In genomic region chr2:43005686-43006085, GRCm38 (mm10) we compare ENCODE assay signal across 23 mouse cellular contexts.
DNase-seq lines count a peak whose midpoint lies in the region; ATAC-seq and TF ChIP-seq lines count a peak whose summit lies in the region.
"Had no signal": no experiment of that assay in that cellular context is flagged by ENCODE, and none has a peak within 500 bp of the region (broad histone marks: within the 10 kb centered on the region; RNA-seq: fewer than 3 reads in every experiment).

No protein-coding gene starts in this region.

- no peak overlapping the region for H3K4me3 ChIP-seq in forebrain, embryonic 10.5 days
- no peak overlapping the region for H3K4me3 ChIP-seq in forebrain, embryonic 13.5 days
- H3K4me3 ChIP-seq in midbrain, embryonic 14.5 days (replicated peaks; ENCODE audit: low read depth, low read length): no peak overlapping the region
- no peak overlapping the region for H3K4me3 ChIP-seq in midbrain, embryonic 13.5 days (replicated peaks)
- no peak overlapping the region for H3K4me3 ChIP-seq in forebrain, postnatal 0 days (ENCODE audit: low read depth, low read length)
- H3K4me3 ChIP-seq: embryonic facial prominence, embryonic 15.5 days; heart, embryonic 10.5 days; neural tube, embryonic 12.5 days had no signal

- H3K27ac ChIP-seq in forebrain, embryonic 10.5 days: peak overlapping the region; percentile 40; the same call in 1 of the 2 replicates
- H3K27ac ChIP-seq in forebrain, embryonic 13.5 days: no peak overlapping the region
- no peak overlapping the region for H3K27ac ChIP-seq in midbrain, embryonic 14.5 days (replicated peaks; ENCODE audit: low read depth, low read length)
- no peak overlapping the region for H3K27ac ChIP-seq in midbrain, embryonic 13.5 days
- H3K27ac ChIP-seq in forebrain, postnatal 0 days (ENCODE audit: low read depth, low read length): no peak overlapping the region
- H3K27ac ChIP-seq: embryonic facial prominence, embryonic 15.5 days; heart, embryonic 10.5 days; neural tube, embryonic 12.5 days had no signal

- no peak for DNase-seq in forebrain, embryonic 10.5 days (ENCODE audit: extremely low spot score, low spot score)
- DNase-seq in midbrain, embryonic 14.5 days: peak; percentile 53
- peak; percentile 27 for DNase-seq in forebrain, postnatal 0 days
- DNase-seq in spleen, postnatal 10 days (ENCODE audit: low spot score in 2 of 2): no peak
- DNase-seq: adrenal gland, postnatal 14 days; cerebellum, adult 11 months; cerebellum, adult 9-11 months; gastrocnemius, postnatal 10 days; heart, postnatal 4 days; kidney, postnatal 36 days; layer of hippocampus, postnatal 36 days; liver, postnatal 0 days; lung, postnatal 10 days; right cerebral cortex, postnatal 25 days; spleen, adult 18-20 months; thymus, postnatal 14 days had no signal

- H3K9me3 ChIP-seq in forebrain, embryonic 10.5 days: no peaks in the 10 kb centered on the region
- no peaks in the 10 kb centered on the region for H3K9me3 ChIP-seq in forebrain, embryonic 13.5 days (replicated peaks)
- no peaks in the 10 kb centered on the region for H3K9me3 ChIP-seq in midbrain, embryonic 14.5 days (ENCODE audit: control insufficient read depth, low read length)
- H3K9me3 ChIP-seq in midbrain, embryonic 13.5 days: no peaks in the 10 kb centered on the region
- H3K9me3 ChIP-seq in forebrain, postnatal 0 days (ENCODE audit: low read length): no peaks in the 10 kb centered on the region
- H3K9me3 ChIP-seq: embryonic facial prominence, embryonic 15.5 days; heart, embryonic 10.5 days; neural tube, embryonic 12.5 days had no signal

- no peak overlapping the region for H3K4me2 ChIP-seq in forebrain, embryonic 13.5 days
- H3K4me2 ChIP-seq in midbrain, embryonic 14.5 days (ENCODE audit: low read length): no peak overlapping the region
- no peak overlapping the region for H3K4me2 ChIP-seq in midbrain, embryonic 13.5 days (replicated peaks)
- H3K4me2 ChIP-seq in forebrain, postnatal 0 days (ENCODE audit: low read depth): no peak overlapping the region
- H3K4me2 ChIP-seq: embryonic facial prominence, embryonic 15.5 days; neural tube, embryonic 12.5 days had no signal

- no peak for ATAC-seq in forebrain, embryonic 13.5 days
- ATAC-seq in midbrain, embryonic 14.5 days (ENCODE audit: low FRiP score, low TSS enrichment): no peak
- ATAC-seq in midbrain, embryonic 13.5 days: no peak
- peak; percentile 29; the same call in 1 of the 2 replicates for ATAC-seq in forebrain, postnatal 0 days
- no peak for ATAC-seq in CD4-positive, CD25-positive, alpha-beta regulatory T cell, adult 4 months
- ATAC-seq: intestine, postnatal 0 days; liver, postnatal 0 days had no signal

- H3K27me3 ChIP-seq in forebrain, embryonic 10.5 days (ENCODE audit: poor library complexity, severe bottlenecking): no peaks in the 10 kb centered on the region
- H3K27me3 ChIP-seq in forebrain, embryonic 13.5 days: no peaks in the 10 kb centered on the region
- H3K27me3 ChIP-seq in midbrain, embryonic 14.5 days (ENCODE audit: control insufficient read depth, insufficient read depth, low read length): no peaks in the 10 kb centered on the region
- H3K27me3 ChIP-seq in midbrain, embryonic 13.5 days: no peaks in the 10 kb centered on the region
- H3K27me3 ChIP-seq in forebrain, postnatal 0 days (ENCODE audit: insufficient read depth, low read length): no peaks in the 10 kb centered on the region
- H3K27me3 ChIP-seq: embryonic facial prominence, embryonic 15.5 days; neural tube, embryonic 12.5 days had no signal

- H3K36me3 ChIP-seq in forebrain, embryonic 10.5 days (replicated peaks): no peaks in the 10 kb centered on the region
- no peaks in the 10 kb centered on the region for H3K36me3 ChIP-seq in forebrain, embryonic 13.5 days (ENCODE audit: poor library complexity, severe bottlenecking)
- H3K36me3 ChIP-seq in midbrain, embryonic 14.5 days (ENCODE audit: control insufficient read depth, insufficient read depth, low read length): no peaks in the 10 kb centered on the region
- no peaks in the 10 kb centered on the region for H3K36me3 ChIP-seq in midbrain, embryonic 13.5 days
- no peaks in the 10 kb centered on the region for H3K36me3 ChIP-seq in forebrain, postnatal 0 days (ENCODE audit: insufficient read depth)
- H3K36me3 ChIP-seq: embryonic facial prominence, embryonic 15.5 days; heart, embryonic 10.5 days; neural tube, embryonic 12.5 days had no signal

- peaks cover 31% of the 10 kb centered on the region for H3K4me1 ChIP-seq in forebrain, embryonic 10.5 days
- peaks cover 16% of the 10 kb centered on the region; the same call in 1 of the 2 replicates for H3K4me1 ChIP-seq in forebrain, embryonic 13.5 days
- peaks cover 6% of the 10 kb centered on the region; the same call in 1 of the 2 replicates for H3K4me1 ChIP-seq in midbrain, embryonic 14.5 days (ENCODE audit: control insufficient read depth, insufficient read depth, low read length)
- H3K4me1 ChIP-seq in midbrain, embryonic 13.5 days (replicated peaks): 0 out of 2 replicates have a peak, but pooled peaks cover 4% of the 10 kb centered on the region
- 0 out of 2 replicates have a peak, but pooled peaks cover 5% of the 10 kb centered on the region for H3K4me1 ChIP-seq in forebrain, postnatal 0 days (ENCODE audit: insufficient read depth)
- H3K4me1 ChIP-seq: embryonic facial prominence, embryonic 15.5 days; heart, embryonic 10.5 days; neural tube, embryonic 12.5 days had no signal

- no peak overlapping the region for H3K9ac ChIP-seq in forebrain, embryonic 13.5 days
- H3K9ac ChIP-seq in midbrain, embryonic 14.5 days (replicated peaks; ENCODE audit: low read length): no peak overlapping the region
- H3K9ac ChIP-seq in midbrain, embryonic 13.5 days (replicated peaks): no peak overlapping the region
- no peak overlapping the region for H3K9ac ChIP-seq in forebrain, postnatal 0 days
- H3K9ac ChIP-seq: embryonic facial prominence, embryonic 15.5 days; liver, postnatal 0 days; neural tube, embryonic 12.5 days had no signal

- WGBS in forebrain, embryonic 10.5 days: 35% methylated on average over 4 of the region's 4 CpGs
- 4% methylated on average over 4 of the region's 4 CpGs for WGBS in forebrain, embryonic 13.5 days
- WGBS in midbrain, embryonic 14.5 days: 7% methylated on average over 4 of the region's 4 CpGs
- WGBS in midbrain, embryonic 13.5 days: 3% methylated on average over 4 of the region's 4 CpGs
- WGBS in forebrain, postnatal 0 days: 5% methylated on average over 4 of the region's 4 CpGs

- TF ChIP-seq CTCF in forebrain, postnatal 0 days (IDR thresholded peaks at IDR 0.05; ENCODE audit: low read depth): no peak

Comparison
In these comparisons a context has a peak if more than half of its experiments do, and no peak if none do; other contexts are left out.
1. DNase-seq: peak in midbrain, embryonic 14.5 days (single experiment) and forebrain, postnatal 0 days (single experiment); none in forebrain, embryonic 10.5 days (single experiment) and spleen, postnatal 10 days (0 of 2).